Mouse (Mus musculus): ENCODE data around the gene Phf2. TPM values are rescaled to one million over a fixed set of nuclear protein-coding genes. Genes with fewer than 3 reads are reported as not detected.

The Phf2 gene
- polyA plus RNA-seq, 1 experiment from 2014 or later = 3.5 TPM

GRCm38 (mm10) chr13:48784151-48784550 lies 86.8 kb downstream of the Phf2 start:
- no peak overlapping the region for H3K4me3 ChIP-seq (ENCODE audit: low read depth, low read length)
- H3K9me3 ChIP-seq (ENCODE audit: control insufficient read depth) = no peaks in the 10 kb centered on the region
- H3K36me3 ChIP-seq (ENCODE audit: control insufficient read depth, insufficient read depth) = no peaks in the 10 kb centered on the region
- H3K27me3 ChIP-seq (replicated peaks; ENCODE audit: control insufficient read depth, insufficient read depth, low read length) = no peaks in the 10 kb centered on the region; the same call in 1 of the 2 replicates
- no peaks in the 10 kb centered on the region for H3K4me1 ChIP-seq (replicated peaks; ENCODE audit: control insufficient read depth, insufficient read depth, low read length)
- WGBS = 56% methylated on average over 8 of the region's 8 CpGs
- no peak for TF ChIP-seq CTCF (IDR thresholded peaks at IDR 0.05; ENCODE audit: low read depth)
- no peak for ATAC-seq
- H3K4me2 ChIP-seq (replicated peaks; ENCODE audit: low read depth) = no peak overlapping the region
- H3K27ac ChIP-seq (ENCODE audit: low read depth, low read length) = no peak overlapping the region
- H3K9ac ChIP-seq (ENCODE audit: low read depth, low read length) = no peak overlapping the region; the same call in 1 of the 2 replicates

GRCm38 (mm10) chr13:48782727-48783725 lies 87.9 kb downstream of the Phf2 start:
- Histone ChIP-seq H3K9me3 (ENCODE audit: control insufficient read depth) (no peaks in the 10 kb centered on the region), H3K4me2 (replicated peaks; ENCODE audit: low read depth) (peak overlapping the region; percentile 48), H3K4me3 (ENCODE audit: low read depth, low read length) (no peak overlapping the region), H3K27ac (ENCODE audit: low read depth, low read length) (no peak overlapping the region), H3K36me3 (ENCODE audit: control insufficient read depth, insufficient read depth) (no peaks in the 10 kb centered on the region), H3K9ac (ENCODE audit: low read depth, low read length) (no peak overlapping the region), H3K27me3 (replicated peaks; ENCODE audit: control insufficient read depth, insufficient read depth, low read length) (no peaks in the 10 kb centered on the region; the same call in 1 of the 2 replicates), H3K4me1 (replicated peaks; ENCODE audit: control insufficient read depth, insufficient read depth, low read length) (no peaks in the 10 kb centered on the region)
- ATAC-seq = peak; percentile 92
- 24% methylated on average over 27 of the region's 27 CpGs for WGBS
- TF ChIP-seq CTCF (IDR thresholded peaks at IDR 0.05; ENCODE audit: low read depth) = no peak

- ATAC-seq = no peak
- WGBS = 65% methylated on average over 9 of the region's 9 CpGs
Observed at GRCm38 (mm10) chr13:48780345-48781010, 90.4 kb downstream of the Phf2 start.

GRCm38 (mm10) chr13:48779592-48780344 lies 91.2 kb downstream of the Phf2 start:
- no peak for ATAC-seq
- WGBS = 54% methylated on average over 11 of the region's 11 CpGs
- Histone ChIP-seq H3K4me3 (ENCODE audit: low read depth, low read length) (no peak overlapping the region), H3K4me2 (replicated peaks; ENCODE audit: low read depth) (no peak overlapping the region), H3K4me1 (replicated peaks; ENCODE audit: control insufficient read depth, insufficient read depth, low read length) (no peaks in the 10 kb centered on the region), H3K9ac (ENCODE audit: low read depth, low read length) (no peak overlapping the region), H3K27ac (ENCODE audit: low read depth, low read length) (no peak overlapping the region), H3K27me3 (replicated peaks; ENCODE audit: control insufficient read depth, insufficient read depth, low read length) (no peaks in the 10 kb centered on the region), H3K36me3 (ENCODE audit: control insufficient read depth, insufficient read depth) (no peaks in the 10 kb centered on the region), H3K9me3 (ENCODE audit: control insufficient read depth) (no peaks in the 10 kb centered on the region)
- TF ChIP-seq CTCF (IDR thresholded peaks at IDR 0.05; ENCODE audit: low read depth) = no peak

More at GRCm38 (mm10) chr13:48780345-48781010, 90.4 kb downstream of the Phf2 start:
- Histone ChIP-seq H3K27me3 (replicated peaks; ENCODE audit: control insufficient read depth, insufficient read depth, low read length) (no peaks in the 10 kb centered on the region; the same call in 1 of the 2 replicates), H3K27ac (ENCODE audit: low read depth, low read length) (no peak overlapping the region), H3K4me2 (replicated peaks; ENCODE audit: low read depth) (no peak overlapping the region), H3K9me3 (ENCODE audit: control insufficient read depth) (no peaks in the 10 kb centered on the region), H3K36me3 (ENCODE audit: control insufficient read depth, insufficient read depth) (no peaks in the 10 kb centered on the region), H3K4me3 (ENCODE audit: low read depth, low read length) (no peak overlapping the region), H3K4me1 (replicated peaks; ENCODE audit: control insufficient read depth, insufficient read depth, low read length) (no peaks in the 10 kb centered on the region), H3K9ac (ENCODE audit: low read depth, low read length) (no peak overlapping the region)
- TF ChIP-seq CTCF (IDR thresholded peaks at IDR 0.05; ENCODE audit: low read depth) = no peak

- H3K4me1 ChIP-seq (replicated peaks; ENCODE audit: control insufficient read depth, insufficient read depth, low read length) = no peaks in the 10 kb centered on the region
- no peak overlapping the region for H3K4me2 ChIP-seq (replicated peaks; ENCODE audit: low read depth)
- TF ChIP-seq CTCF (IDR thresholded peaks at IDR 0.05; ENCODE audit: low read depth) = no peak
- H3K36me3 ChIP-seq (ENCODE audit: control insufficient read depth, insufficient read depth) = no peaks in the 10 kb centered on the region
- H3K27ac ChIP-seq (ENCODE audit: low read depth, low read length) = no peak overlapping the region
- no peaks in the 10 kb centered on the region for H3K27me3 ChIP-seq (replicated peaks; ENCODE audit: control insufficient read depth, insufficient read depth, low read length)
- ATAC-seq = no peak
- WGBS = 59% methylated on average over 4 of the region's 4 CpGs
- H3K4me3 ChIP-seq (ENCODE audit: low read depth, low read length) = no peak overlapping the region
- H3K9me3 ChIP-seq (ENCODE audit: control insufficient read depth) = no peaks in the 10 kb centered on the region
- H3K9ac ChIP-seq (ENCODE audit: low read depth, low read length) = no peak overlapping the region
Observed at GRCm38 (mm10) chr13:48778138-48778537, 92.8 kb downstream of the Phf2 start.

All from intestine, postnatal 0 days (tissue).